8 mouse cellular contexts compared by ENCODE assay signal in genomic region chr6:88840791-88841513, GRCm38 (mm10). TPM values are rescaled to one million over a fixed set of nuclear protein-coding genes. Genes with fewer than 3 reads are reported as not detected.
DNase-seq lines count a peak whose midpoint lies in the region; ATAC-seq and TF ChIP-seq lines count a peak whose summit lies in the region.

No protein-coding gene starts in this region.

- DNase-seq in kidney, postnatal 10 days: no peak
- no peak for DNase-seq in embryonic facial prominence, embryonic 11.5 days (ENCODE audit: low spot score)
- no peak for DNase-seq in yolk sac, embryonic 10.5 days (ENCODE audit: low spot score)
- DNase-seq in B cell, adult 2 months: no peak
- DNase-seq in left cerebral cortex, postnatal 25 days (ENCODE audit: low spot score in 2 of 2): no peak

- H3K4me1 ChIP-seq in kidney, embryonic 16.5 days (ENCODE audit: insufficient read depth, low read length): peaks cover 20% of the 10 kb centered on the region
- peaks cover 7% of the 10 kb centered on the region; the same call in 1 of the 2 replicates for H3K4me1 ChIP-seq in embryonic facial prominence, embryonic 11.5 days (ENCODE audit: control insufficient read depth, insufficient read depth, low read length)
- H3K4me1 ChIP-seq in hindbrain, embryonic 16.5 days (ENCODE audit: control insufficient read depth, insufficient read depth, low read depth, low read length): peaks cover 20% of the 10 kb centered on the region

- TF ChIP-seq POLR2A in myocyte (IDR thresholded peaks at IDR 0.05; ENCODE audit: insufficient read length, low read depth): no peak

- intact Hi-C loops in left cerebral cortex, postnatal 25 days (cut with DNase I): no loop called here

- H3K9me3 ChIP-seq in kidney, embryonic 16.5 days (ENCODE audit: low read length): no peaks in the 10 kb centered on the region
- no peaks in the 10 kb centered on the region for H3K9me3 ChIP-seq in embryonic facial prominence, embryonic 11.5 days (replicated peaks; ENCODE audit: control insufficient read depth, low read length)
- H3K9me3 ChIP-seq in hindbrain, embryonic 16.5 days (ENCODE audit: control insufficient read depth, low read length): no peaks in the 10 kb centered on the region

- 54% methylated on average over 9 of the region's 9 CpGs for WGBS in kidney, embryonic 16.5 days
- WGBS in embryonic facial prominence, embryonic 11.5 days: 57% methylated on average over 9 of the region's 9 CpGs
- 57% methylated on average over 9 of the region's 9 CpGs for WGBS in hindbrain, embryonic 16.5 days

- H3K4me2 ChIP-seq in kidney, embryonic 16.5 days (replicated peaks; ENCODE audit: low read depth, low read length): peak overlapping the region; percentile 83
- H3K4me2 ChIP-seq in embryonic facial prominence, embryonic 11.5 days (ENCODE audit: low read depth, low read length): peak overlapping the region; percentile 76
- H3K4me2 ChIP-seq in hindbrain, embryonic 16.5 days (ENCODE audit: low read length): peak overlapping the region; percentile 53
- H3K4me2 ChIP-seq in myocyte (ENCODE audit: low read depth): peak overlapping the region; percentile 76

- peaks cover 28% of the 10 kb centered on the region for H3K36me3 ChIP-seq in kidney, embryonic 16.5 days (ENCODE audit: insufficient read depth, low read length)
- H3K36me3 ChIP-seq in embryonic facial prominence, embryonic 11.5 days (replicated peaks; ENCODE audit: control insufficient read depth, insufficient read depth, low read depth, low read length): no peaks in the 10 kb centered on the region; the same call in 1 of the 2 replicates
- peaks cover 26% of the 10 kb centered on the region for H3K36me3 ChIP-seq in hindbrain, embryonic 16.5 days (ENCODE audit: control insufficient read depth, insufficient read depth, low read length)
- no peaks in the 10 kb centered on the region for H3K36me3 ChIP-seq in myocyte (ENCODE audit: control insufficient read depth, insufficient read depth)

- no peaks in the 10 kb centered on the region for H3K79me2 ChIP-seq in myocyte (ENCODE audit: control insufficient read depth, insufficient read depth)

- H3K4me3 ChIP-seq in kidney, embryonic 16.5 days (ENCODE audit: low read length): peak overlapping the region; percentile 89
- peak overlapping the region; percentile 84 for H3K4me3 ChIP-seq in embryonic facial prominence, embryonic 11.5 days (ENCODE audit: low read depth, low read length)
- H3K4me3 ChIP-seq in hindbrain, embryonic 16.5 days (ENCODE audit: low read length): peak overlapping the region; percentile 76
- peak overlapping the region; percentile 55 for H3K4me3 ChIP-seq in myocyte

- ATAC-seq in kidney, embryonic 16.5 days (ENCODE audit: low FRiP score, low TSS enrichment): no peak
- ATAC-seq in embryonic facial prominence, embryonic 11.5 days (replicated peaks; ENCODE audit: insufficient number of reproducible peaks, low FRiP score, low TSS enrichment, low read depth): no peak
- no peak for ATAC-seq in hindbrain, embryonic 16.5 days

- H3ac ChIP-seq in myocyte (ENCODE audit: control insufficient read depth, insufficient read length): peak overlapping the region; percentile 17

- peak overlapping the region; percentile 88 for H3K9ac ChIP-seq in kidney, embryonic 16.5 days (replicated peaks; ENCODE audit: low read length)
- peak overlapping the region; percentile 72 for H3K9ac ChIP-seq in embryonic facial prominence, embryonic 11.5 days (replicated peaks; ENCODE audit: low read length)
- H3K9ac ChIP-seq in hindbrain, embryonic 16.5 days (ENCODE audit: low read depth, low read length): peak overlapping the region; percentile 81

- no peaks in the 10 kb centered on the region for H3K27me3 ChIP-seq in kidney, embryonic 16.5 days (ENCODE audit: insufficient read depth, low read length)
- no peaks in the 10 kb centered on the region for H3K27me3 ChIP-seq in embryonic facial prominence, embryonic 11.5 days (ENCODE audit: control insufficient read depth, insufficient read depth, low read length)
- H3K27me3 ChIP-seq in hindbrain, embryonic 16.5 days (replicated peaks; ENCODE audit: control insufficient read depth, insufficient read depth, low read length): no peaks in the 10 kb centered on the region
- no peaks in the 10 kb centered on the region for H3K27me3 ChIP-seq in myocyte (ENCODE audit: control insufficient read depth, insufficient read depth, insufficient read length)

- peak overlapping the region; percentile 87 for H3K27ac ChIP-seq in kidney, embryonic 16.5 days (ENCODE audit: low read length)
- H3K27ac ChIP-seq in embryonic facial prominence, embryonic 11.5 days (replicated peaks; ENCODE audit: low read depth, low read length): peak overlapping the region; percentile 52; the same call in 1 of the 2 replicates
- H3K27ac ChIP-seq in hindbrain, embryonic 16.5 days (ENCODE audit: low read depth, low read length): peak overlapping the region; percentile 81

TF ChIP-seq in myocyte, 11 proteins besides CTCF, POLR2A, EP300 and RAD21:
- TF ChIP-seq SRF (IDR thresholded peaks at IDR 0.05; ENCODE audit: control insufficient read depth, insufficient read length, low read depth) (no peak), TCF3 (IDR thresholded peaks at IDR 0.05; ENCODE audit: insufficient read length, low read depth) (no peak), TCF12 (IDR thresholded peaks at IDR 0.05; ENCODE audit: insufficient read depth, poor library complexity, severe bottlenecking) (no peak), MYOD1 (IDR thresholded peaks at IDR 0.05; ENCODE audit: control insufficient read depth in 1 of 3, insufficient read length in 2 of 3, low read depth in 2 of 3) (no peak), MYOG (IDR thresholded peaks at IDR 0.05; ENCODE audit: control insufficient read depth in 1 of 3, insufficient read depth in 1 of 3, insufficient read length in 2 of 3, low read depth in 2 of 3) (no peak), CEBPB (IDR thresholded peaks at IDR 0.05; ENCODE audit: insufficient read depth, poor library complexity, severe bottlenecking) (no peak), USF1 (IDR thresholded peaks at IDR 0.05; ENCODE audit: low read depth) (no peak), MAX (IDR thresholded peaks at IDR 0.05; ENCODE audit: low read depth) (no peak), REST (IDR thresholded peaks at IDR 0.05; ENCODE audit: insufficient read depth, insufficient read length) (no peak), POLR2AphosphoS2 (IDR thresholded peaks at IDR 0.05; ENCODE audit: insufficient read length, low read depth) (no peak), E2F4 (IDR thresholded peaks at IDR 0.05; ENCODE audit: insufficient read depth) (no peak)

RNA-seq across cellular contexts. Expression of gene Abtb1, which starts 0.8 kb away (rescaled TPM):
- 43.9 and 44.6 TPM in 2 replicates for polyA plus RNA-seq in kidney, embryonic 16.5 days (2015; fragmentation: Nextera tagmentation; extraction: Ambion mirVana)
- polyA plus RNA-seq in embryonic facial prominence, embryonic 11.5 days (2014; fragmentation: Nextera tagmentation; extraction: Ambion mirVana): 13.7 and 16.5 TPM in 2 replicates
- polyA plus RNA-seq in hindbrain, embryonic 16.5 days (2015; fragmentation: Nextera tagmentation; extraction: Ambion mirVana): 37.7 and 39.4 TPM in 2 replicates
- 23.6 TPM for polyA plus RNA-seq in myocyte (2012; fragmentation: generic; extraction: Trizol)
- 10 to 100 TPM; 34.8 to 35.3 TPM for total RNA-seq in left cerebral cortex, postnatal 25 days (2021)

RNA-seq across cellular contexts. Expression of gene Podxl2, which starts 33.9 kb away (rescaled TPM):
- polyA plus RNA-seq in kidney, embryonic 16.5 days (2015; fragmentation: Nextera tagmentation; extraction: Ambion mirVana): 43.0 and 48.9 TPM in 2 replicates
- 56.8 and 71.1 TPM in 2 replicates for polyA plus RNA-seq in embryonic facial prominence, embryonic 11.5 days (2014; fragmentation: Nextera tagmentation; extraction: Ambion mirVana)
- polyA plus RNA-seq in hindbrain, embryonic 16.5 days (2015; fragmentation: Nextera tagmentation; extraction: Ambion mirVana): 553 and 621 TPM in 2 replicates
- polyA plus RNA-seq in myocyte (2012; fragmentation: generic; extraction: Trizol): 3.4 TPM
- total RNA-seq in left cerebral cortex, postnatal 25 days (2021): 100 to 1,000 TPM; 173 to 180 TPM

RNA-seq across cellular contexts. Expression of gene Mcm2, which starts 57.6 kb away (rescaled TPM):
- polyA plus RNA-seq in kidney, embryonic 16.5 days (2015; fragmentation: Nextera tagmentation; extraction: Ambion mirVana): 151 and 157 TPM in 2 replicates
- polyA plus RNA-seq in embryonic facial prominence, embryonic 11.5 days (2014; fragmentation: Nextera tagmentation; extraction: Ambion mirVana): 202 and 203 TPM in 2 replicates
- polyA plus RNA-seq in hindbrain, embryonic 16.5 days (2015; fragmentation: Nextera tagmentation; extraction: Ambion mirVana): 27.3 and 35.0 TPM in 2 replicates
- 42.1 TPM for polyA plus RNA-seq in myocyte (2012; fragmentation: generic; extraction: Trizol)
- 1 to 10 TPM; 3.2 to 4.9 TPM for total RNA-seq in left cerebral cortex, postnatal 25 days (2021)

Comparison
In these comparisons a context has a peak if more than half of its experiments do, and no peak if none do; other contexts are left out.
1. RNA of gene Podxl2, which starts 33.9 kb away (polyA plus RNA-seq): 553 to 621 TPM in hindbrain, embryonic 16.5 days, 56.8 to 71.1 TPM in embryonic facial prominence, embryonic 11.5 days and 43.0 to 48.9 TPM in kidney, embryonic 16.5 days; 3.4 TPM in myocyte (single experiment); every median in the first group is over 10 times any median in the second.
2. Peak in every context shown above with its lines, with median percentiles within 50 percentile points of each other: H3K27ac ChIP-seq, H3K4me2 ChIP-seq, H3K4me3 ChIP-seq and H3K9ac ChIP-seq.